Mouse (Mus musculus): ENCODE results near the gene Nfasc. TPM values are rescaled to one million over a fixed set of nuclear protein-coding genes. Genes with fewer than 3 reads are reported as not detected.

The Nfasc gene
- total RNA-seq (2023) = 0.13 TPM in 1 of 2 replicates, not detected in the other

GRCm38 (mm10) chr1:132741175-132741997 lies at the start of gene Nfasc:
Nfasc (minus strand) TSS chr1:132741797.

GRCm38 (mm10) chr1:132542762-132543306 lies 198.8 kb downstream of the Nfasc start, which contains the start of gene Cntn2:
Cntn2 (minus strand) TSS chr1:132543256.

Other genes with a start within 250 kb of the Nfasc start
- 2.9 and 3.5 TPM in 2 replicates for gene Tmem81, start 235.6 kb downstream of the Nfasc start, total RNA-seq (2023)
- gene Cntn2, start 198.5 kb downstream of the Nfasc start, total RNA-seq (2023) = not detected in 2 replicates
- gene Lrrn2, start 138.5 kb upstream of the Nfasc start, total RNA-seq (2023) = not detected in 2 replicates

All from neutrophil, adult 65 days (primary cell).